Mouse (Mus musculus): Measurements from ENCODE around the gene Ralgapa2. TPM values are rescaled to one million over a fixed set of nuclear protein-coding genes. Genes with fewer than 3 reads are reported as not detected.

The Ralgapa2 gene
- polyA plus RNA-seq, 1 experiment from 2014 or later, result 9.6 TPM

GRCm38 (mm10) chr2:146362932-146363331 is 149.2 kb downstream of the Ralgapa2 start:
- H3K36me3 ChIP-seq (ENCODE audit: control insufficient read depth, insufficient read depth, low read length), result no peaks in the 10 kb centered on the region
- H3K4me3 ChIP-seq (replicated peaks; ENCODE audit: low read length), result no peak overlapping the region
- H3K4me2 ChIP-seq (ENCODE audit: low read depth, low read length), result no peak overlapping the region
- ATAC-seq (ENCODE audit: insufficient read depth, low FRiP score), result peak; percentile 70
- WGBS, result 48% methylated on average over 1 of the region's 1 CpGs
- no peaks in the 10 kb centered on the region for H3K9me3 ChIP-seq (replicated peaks; ENCODE audit: control insufficient read depth, low read length)
- no peak overlapping the region for H3K27ac ChIP-seq (ENCODE audit: low read length)
- H3K4me1 ChIP-seq (ENCODE audit: control insufficient read depth, insufficient read depth, low read length), result peaks cover 9% of the 10 kb centered on the region; the same call in 1 of the 2 replicates
- no peak overlapping the region for H3K9ac ChIP-seq (ENCODE audit: low read length)
- no peaks in the 10 kb centered on the region for H3K27me3 ChIP-seq (ENCODE audit: control insufficient read depth, insufficient read depth, low read length)

- Histone ChIP-seq H3K27ac (ENCODE audit: low read length) (no peak overlapping the region), H3K4me2 (ENCODE audit: low read depth, low read length) (no peak overlapping the region), H3K4me3 (replicated peaks; ENCODE audit: low read length) (no peak overlapping the region), H3K9ac (ENCODE audit: low read length) (no peak overlapping the region), H3K9me3 (replicated peaks; ENCODE audit: control insufficient read depth, low read length) (no peaks in the 10 kb centered on the region), H3K36me3 (ENCODE audit: control insufficient read depth, insufficient read depth, low read length) (no peaks in the 10 kb centered on the region), H3K27me3 (ENCODE audit: control insufficient read depth, insufficient read depth, low read length) (no peaks in the 10 kb centered on the region), H3K4me1 (ENCODE audit: control insufficient read depth, insufficient read depth, low read length) (peaks cover 9% of the 10 kb centered on the region; the same call in 1 of the 2 replicates)
- 70% methylated on average over 4 of the region's 4 CpGs for WGBS
- ATAC-seq (ENCODE audit: insufficient read depth, low FRiP score), result no peak
Measured at GRCm38 (mm10) chr2:146361969-146362368, 150.2 kb downstream of the Ralgapa2 start.

- Histone ChIP-seq H3K27me3 (ENCODE audit: control insufficient read depth, insufficient read depth, low read length) (no peaks in the 10 kb centered on the region), H3K9ac (ENCODE audit: low read length) (no peak overlapping the region), H3K4me3 (replicated peaks; ENCODE audit: low read length) (no peak overlapping the region), H3K9me3 (replicated peaks; ENCODE audit: control insufficient read depth, low read length) (no peaks in the 10 kb centered on the region), H3K4me2 (ENCODE audit: low read depth, low read length) (no peak overlapping the region), H3K36me3 (ENCODE audit: control insufficient read depth, insufficient read depth, low read length) (no peaks in the 10 kb centered on the region), H3K4me1 (ENCODE audit: control insufficient read depth, insufficient read depth, low read length) (peaks cover 7% of the 10 kb centered on the region; the same call in 1 of the 2 replicates), H3K27ac (ENCODE audit: low read length) (no peak overlapping the region)
- 81% methylated on average over 3 of the region's 3 CpGs for WGBS
- ATAC-seq (ENCODE audit: insufficient read depth, low FRiP score), result no peak
Measured at GRCm38 (mm10) chr2:146361076-146361475, 151.1 kb downstream of the Ralgapa2 start.

- Histone ChIP-seq H3K4me3 (replicated peaks; ENCODE audit: low read length) (no peak overlapping the region), H3K36me3 (ENCODE audit: control insufficient read depth, insufficient read depth, low read length) (no peaks in the 10 kb centered on the region), H3K9ac (ENCODE audit: low read length) (no peak overlapping the region), H3K4me1 (ENCODE audit: control insufficient read depth, insufficient read depth, low read length) (0 out of 2 replicates have a peak, but pooled peaks cover 2% of the 10 kb centered on the region), H3K27ac (ENCODE audit: low read length) (no peak overlapping the region), H3K9me3 (replicated peaks; ENCODE audit: control insufficient read depth, low read length) (no peaks in the 10 kb centered on the region), H3K4me2 (ENCODE audit: low read depth, low read length) (no peak overlapping the region), H3K27me3 (ENCODE audit: control insufficient read depth, insufficient read depth, low read length) (no peaks in the 10 kb centered on the region)
- WGBS, result 60% methylated on average over 2 of the region's 2 CpGs
- no peak for ATAC-seq (ENCODE audit: insufficient read depth, low FRiP score)
Measured at GRCm38 (mm10) chr2:146359676-146360075, 152.5 kb downstream of the Ralgapa2 start.

GRCm38 (mm10) chr2:146356524-146356923 is 155.6 kb downstream of the Ralgapa2 start:
- Histone ChIP-seq H3K27me3 (ENCODE audit: control insufficient read depth, insufficient read depth, low read length) (no peaks in the 10 kb centered on the region), H3K36me3 (ENCODE audit: control insufficient read depth, insufficient read depth, low read length) (no peaks in the 10 kb centered on the region), H3K4me1 (ENCODE audit: control insufficient read depth, insufficient read depth, low read length) (no peaks in the 10 kb centered on the region), H3K4me3 (replicated peaks; ENCODE audit: low read length) (no peak overlapping the region), H3K27ac (ENCODE audit: low read length) (no peak overlapping the region), H3K9me3 (replicated peaks; ENCODE audit: control insufficient read depth, low read length) (no peaks in the 10 kb centered on the region), H3K4me2 (ENCODE audit: low read depth, low read length) (no peak overlapping the region), H3K9ac (ENCODE audit: low read length) (no peak overlapping the region)
- no peak for ATAC-seq (ENCODE audit: insufficient read depth, low FRiP score)
- 76% methylated on average over 6 of the region's 6 CpGs for WGBS

GRCm38 (mm10) chr2:146350230-146350629 is 161.9 kb downstream of the Ralgapa2 start:
- no peak for ATAC-seq (ENCODE audit: insufficient read depth, low FRiP score)
- H3K36me3 ChIP-seq (ENCODE audit: control insufficient read depth, insufficient read depth, low read length), result no peaks in the 10 kb centered on the region
- WGBS, result 88% methylated on average over 5 of the region's 5 CpGs
- no peaks in the 10 kb centered on the region for H3K4me1 ChIP-seq (ENCODE audit: control insufficient read depth, insufficient read depth, low read length)
- no peaks in the 10 kb centered on the region for H3K27me3 ChIP-seq (ENCODE audit: control insufficient read depth, insufficient read depth, low read length)
- H3K4me3 ChIP-seq (replicated peaks; ENCODE audit: low read length), result no peak overlapping the region
- no peak overlapping the region for H3K27ac ChIP-seq (ENCODE audit: low read length)
- no peak overlapping the region for H3K9ac ChIP-seq (ENCODE audit: low read length)
- H3K9me3 ChIP-seq (replicated peaks; ENCODE audit: control insufficient read depth, low read length), result no peaks in the 10 kb centered on the region
- no peak overlapping the region for H3K4me2 ChIP-seq (ENCODE audit: low read depth, low read length)

- Histone ChIP-seq H3K27me3 (ENCODE audit: control insufficient read depth, insufficient read depth, low read length) (no peaks in the 10 kb centered on the region), H3K4me2 (ENCODE audit: low read depth, low read length) (no peak overlapping the region), H3K9ac (ENCODE audit: low read length) (no peak overlapping the region), H3K4me3 (replicated peaks; ENCODE audit: low read length) (no peak overlapping the region), H3K9me3 (replicated peaks; ENCODE audit: control insufficient read depth, low read length) (no peaks in the 10 kb centered on the region), H3K27ac (ENCODE audit: low read length) (no peak overlapping the region), H3K36me3 (ENCODE audit: control insufficient read depth, insufficient read depth, low read length) (no peaks in the 10 kb centered on the region), H3K4me1 (ENCODE audit: control insufficient read depth, insufficient read depth, low read length) (no peaks in the 10 kb centered on the region)
- peak; percentile 56; the same call in 1 of the 2 replicates for ATAC-seq (ENCODE audit: insufficient read depth, low FRiP score)
- 85% methylated on average over 2 of the region's 2 CpGs for WGBS
Measured at GRCm38 (mm10) chr2:146347942-146348341, 164.2 kb downstream of the Ralgapa2 start.

GRCm38 (mm10) chr2:146340090-146340489 is 172.1 kb downstream of the Ralgapa2 start:
- Histone ChIP-seq H3K9ac (ENCODE audit: low read length) (no peak overlapping the region), H3K9me3 (replicated peaks; ENCODE audit: control insufficient read depth, low read length) (no peaks in the 10 kb centered on the region), H3K27me3 (ENCODE audit: control insufficient read depth, insufficient read depth, low read length) (no peaks in the 10 kb centered on the region), H3K4me3 (replicated peaks; ENCODE audit: low read length) (no peak overlapping the region), H3K36me3 (ENCODE audit: control insufficient read depth, insufficient read depth, low read length) (no peaks in the 10 kb centered on the region), H3K4me1 (ENCODE audit: control insufficient read depth, insufficient read depth, low read length) (no peaks in the 10 kb centered on the region), H3K4me2 (ENCODE audit: low read depth, low read length) (no peak overlapping the region), H3K27ac (ENCODE audit: low read length) (no peak overlapping the region)
- WGBS, result 94% methylated on average over 4 of the region's 4 CpGs
- no peak for ATAC-seq (ENCODE audit: insufficient read depth, low FRiP score)

- Histone ChIP-seq H3K27ac (ENCODE audit: low read length) (no peak overlapping the region), H3K36me3 (ENCODE audit: control insufficient read depth, insufficient read depth, low read length) (no peaks in the 10 kb centered on the region), H3K9ac (ENCODE audit: low read length) (no peak overlapping the region), H3K4me1 (ENCODE audit: control insufficient read depth, insufficient read depth, low read length) (no peaks in the 10 kb centered on the region), H3K27me3 (ENCODE audit: control insufficient read depth, insufficient read depth, low read length) (no peaks in the 10 kb centered on the region), H3K9me3 (replicated peaks; ENCODE audit: control insufficient read depth, low read length) (no peaks in the 10 kb centered on the region), H3K4me3 (replicated peaks; ENCODE audit: low read length) (no peak overlapping the region), H3K4me2 (ENCODE audit: low read depth, low read length) (no peak overlapping the region)
- WGBS, result 60% methylated on average over 1 of the region's 1 CpGs
- ATAC-seq (ENCODE audit: insufficient read depth, low FRiP score), result no peak
Measured at GRCm38 (mm10) chr2:146337540-146337939, 174.6 kb downstream of the Ralgapa2 start.
